Mouse (Mus musculus): ENCODE data around the gene Emg1. TPM values are rescaled to one million over a fixed set of nuclear protein-coding genes. Genes with fewer than 3 reads are reported as not detected.

The Emg1 gene
- polyA plus RNA-seq, 1 experiment from 2014 or later: 253 TPM

DNA sequence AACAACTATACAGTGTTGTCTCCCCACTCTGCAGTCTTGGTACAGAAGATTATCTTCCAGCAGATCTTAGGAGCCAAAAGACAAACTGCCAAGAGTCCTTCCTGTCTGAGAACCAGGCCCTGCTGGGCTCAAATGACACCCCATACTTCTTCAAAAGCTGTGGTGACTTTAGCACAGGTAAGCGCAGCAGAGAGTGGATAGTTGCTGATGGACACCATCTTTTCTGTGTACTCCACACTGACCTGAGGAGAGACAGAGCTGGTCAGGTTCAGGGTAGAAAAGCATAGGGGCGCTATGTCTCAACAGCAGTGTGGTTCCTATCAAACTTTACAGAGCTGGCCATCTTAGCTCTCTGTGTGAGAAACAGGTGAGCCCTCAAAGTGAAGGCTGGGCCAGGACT lies 7.6 kb downstream of the Emg1 start:
- WGBS: 90% methylated on average over 2 of the region's 2 CpGs
- Histone ChIP-seq H3K36me3 (ENCODE audit: control insufficient read depth, insufficient read depth, low read length) (peaks cover 24% of the 10 kb centered on the region), H3K27me3 (ENCODE audit: control insufficient read depth, insufficient read depth, low read length) (no peaks in the 10 kb centered on the region)

DNA sequence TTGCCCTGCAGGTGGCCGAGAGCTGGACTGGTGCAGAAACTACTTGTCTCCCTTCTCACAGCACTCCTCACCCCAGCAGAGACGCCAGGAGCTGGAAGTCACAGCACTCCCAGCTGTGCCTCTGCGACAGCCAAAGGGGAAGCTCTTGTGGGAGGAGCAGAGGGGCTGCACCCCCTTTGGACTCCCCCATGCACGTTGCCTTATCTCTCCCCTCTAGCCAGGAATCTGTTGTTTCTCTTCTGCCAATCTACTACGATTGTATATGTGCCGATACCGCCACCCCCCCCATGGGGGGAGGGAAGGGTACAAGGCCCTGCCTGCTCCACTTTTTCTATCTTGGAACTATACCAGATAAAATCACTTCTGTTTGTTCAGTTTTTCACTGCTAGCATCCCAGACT lies 8.2 kb downstream of the Emg1 start:
- 77% methylated on average over 7 of the region's 7 CpGs for WGBS
- Histone ChIP-seq H3K27me3 (ENCODE audit: control insufficient read depth, insufficient read depth, low read length) (no peaks in the 10 kb centered on the region), H3K4me1 (ENCODE audit: control insufficient read depth, insufficient read depth, low read length) (no peaks in the 10 kb centered on the region), H3K36me3 (ENCODE audit: control insufficient read depth, insufficient read depth, low read length) (peaks cover 24% of the 10 kb centered on the region), H3K4me3 (ENCODE audit: low read depth, low read length) (no peak overlapping the region), H3K9me3 (ENCODE audit: control insufficient read depth, low read length) (no peaks in the 10 kb centered on the region), H3K27ac (replicated peaks; ENCODE audit: low read depth, low read length) (no peak overlapping the region), H3K9ac (ENCODE audit: low read length) (no peak overlapping the region), H3K4me2 (ENCODE audit: low read depth, severe bottlenecking) (no peak overlapping the region)
- ATAC-seq (ENCODE audit: insufficient number of reproducible peaks, low FRiP score, low TSS enrichment, low read depth) (no peak), DNase-seq (ENCODE audit: low spot score) (no peak)

More for the DNA sequence above, 7.6 kb downstream of the Emg1 start:
- Histone ChIP-seq H3K9me3 (ENCODE audit: control insufficient read depth, low read length) (no peaks in the 10 kb centered on the region), H3K4me3 (ENCODE audit: low read depth, low read length) (no peak overlapping the region), H3K9ac (ENCODE audit: low read length) (no peak overlapping the region), H3K4me2 (ENCODE audit: low read depth, severe bottlenecking) (no peak overlapping the region), H3K27ac (replicated peaks; ENCODE audit: low read depth, low read length) (no peak overlapping the region), H3K4me1 (ENCODE audit: control insufficient read depth, insufficient read depth, low read length) (peaks cover 2% of the 10 kb centered on the region; the same call in 1 of the 2 replicates)
- DNase-seq (ENCODE audit: low spot score): no peak
- no peak for ATAC-seq (ENCODE audit: insufficient number of reproducible peaks, low FRiP score, low TSS enrichment, low read depth)

DNA sequence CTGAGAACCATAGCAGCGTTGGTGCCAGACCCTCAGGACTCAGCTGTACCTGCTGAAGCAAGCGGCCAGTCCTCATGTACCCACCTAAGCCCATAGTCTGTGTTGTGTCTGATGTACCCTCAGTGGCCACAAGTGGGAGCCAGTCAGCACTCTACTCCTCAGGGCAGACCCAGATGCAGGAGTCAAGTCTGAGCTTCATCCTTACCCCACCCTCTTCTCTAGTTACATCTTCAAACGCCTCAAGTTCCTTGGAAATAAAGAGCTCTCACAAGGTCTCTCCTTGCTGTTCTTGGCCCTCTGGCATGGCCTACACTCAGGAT lies 9.2 kb downstream of the Emg1 start:
- no peak overlapping the region for H3K4me2 ChIP-seq (ENCODE audit: low read depth, severe bottlenecking)
- 51% methylated on average over 3 of the region's 3 CpGs for WGBS
- H3K4me3 ChIP-seq (ENCODE audit: low read depth, low read length): no peak overlapping the region
- DNase-seq (ENCODE audit: low spot score): peak; percentile 79
- no peaks in the 10 kb centered on the region for H3K4me1 ChIP-seq (ENCODE audit: control insufficient read depth, insufficient read depth, low read length)
- no peak overlapping the region for H3K9ac ChIP-seq (ENCODE audit: low read length)
- peaks cover 22% of the 10 kb centered on the region for H3K36me3 ChIP-seq (ENCODE audit: control insufficient read depth, insufficient read depth, low read length)
- no peak overlapping the region for H3K27ac ChIP-seq (replicated peaks; ENCODE audit: low read depth, low read length)
- peak; percentile 55 for ATAC-seq (ENCODE audit: insufficient number of reproducible peaks, low FRiP score, low TSS enrichment, low read depth)
- H3K9me3 ChIP-seq (ENCODE audit: control insufficient read depth, low read length): no peaks in the 10 kb centered on the region
- no peaks in the 10 kb centered on the region for H3K27me3 ChIP-seq (ENCODE audit: control insufficient read depth, insufficient read depth, low read length)

DNA sequence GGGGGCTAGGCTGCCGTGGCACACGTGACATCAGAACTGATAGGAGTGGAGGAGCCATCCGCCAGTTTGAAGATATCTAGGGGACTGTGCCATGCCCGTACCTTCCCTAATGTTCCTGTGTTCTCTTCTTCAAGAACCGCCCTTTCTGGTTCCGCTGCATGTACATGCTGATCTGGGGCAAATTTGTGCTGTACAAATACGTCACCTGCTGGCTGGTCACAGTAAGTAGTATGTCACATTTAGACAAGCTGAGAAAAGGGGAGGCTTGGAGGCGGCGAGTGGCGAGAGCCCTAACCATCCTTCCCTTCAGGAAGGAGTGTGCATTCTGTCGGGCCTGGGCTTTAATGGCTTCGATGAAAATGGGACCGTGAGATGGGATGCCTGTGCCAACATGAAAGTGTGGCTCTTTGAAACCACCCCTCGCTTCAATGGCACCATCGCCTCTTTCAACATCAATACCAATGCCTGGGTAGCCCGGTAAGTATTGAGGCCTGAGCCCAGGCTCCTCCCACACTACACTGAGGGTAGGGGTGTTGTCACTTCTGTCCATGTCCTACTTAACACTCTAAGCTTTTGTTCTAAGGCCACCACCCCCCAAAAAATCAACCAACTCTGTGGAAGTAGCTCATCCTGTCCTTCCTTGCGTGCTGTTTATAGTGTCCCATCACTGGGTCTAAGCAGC lies 9.7 kb downstream of the Emg1 start:
- Histone ChIP-seq H3K9me3 (ENCODE audit: control insufficient read depth, low read length) (no peaks in the 10 kb centered on the region), H3K4me3 (ENCODE audit: low read depth, low read length) (no peak overlapping the region), H3K27me3 (ENCODE audit: control insufficient read depth, insufficient read depth, low read length) (no peaks in the 10 kb centered on the region), H3K4me2 (ENCODE audit: low read depth, severe bottlenecking) (no peak overlapping the region), H3K4me1 (ENCODE audit: control insufficient read depth, insufficient read depth, low read length) (no peaks in the 10 kb centered on the region), H3K27ac (replicated peaks; ENCODE audit: low read depth, low read length) (no peak overlapping the region), H3K36me3 (ENCODE audit: control insufficient read depth, insufficient read depth, low read length) (peaks cover 22% of the 10 kb centered on the region), H3K9ac (ENCODE audit: low read length) (no peak overlapping the region)
- no peak for DNase-seq (ENCODE audit: low spot score)
- WGBS: 95% methylated on average over 17 of the region's 17 CpGs
- peak; percentile 13; the same call in 1 of the 2 replicates for ATAC-seq (ENCODE audit: insufficient number of reproducible peaks, low FRiP score, low TSS enrichment, low read depth)

DNA sequence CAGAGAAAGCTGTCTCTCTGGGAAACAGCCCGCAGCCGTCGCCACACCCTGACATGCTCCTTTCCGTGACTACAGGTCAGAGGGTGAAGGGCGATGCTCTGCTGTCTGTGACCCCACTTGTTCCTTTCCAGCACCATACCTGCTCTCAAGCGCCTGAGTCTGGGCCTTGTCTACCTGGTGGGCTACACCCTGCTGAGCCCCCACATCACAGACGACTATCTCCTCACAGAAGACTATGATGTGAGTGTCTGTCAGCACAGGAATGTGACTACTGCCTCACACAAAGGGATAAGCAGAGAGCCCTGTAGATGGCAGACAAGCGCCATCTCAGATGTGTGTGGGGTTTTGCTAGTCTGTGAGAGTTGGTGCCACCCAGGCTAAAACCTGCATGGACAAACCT lies 10.6 kb downstream of the Emg1 start:
- WGBS: 83% methylated on average over 8 of the region's 8 CpGs
- Histone ChIP-seq H3K9me3 (ENCODE audit: control insufficient read depth, low read length) (no peaks in the 10 kb centered on the region), H3K9ac (ENCODE audit: low read length) (no peak overlapping the region), H3K4me3 (ENCODE audit: low read depth, low read length) (no peak overlapping the region), H3K4me2 (ENCODE audit: low read depth, severe bottlenecking) (no peak overlapping the region), H3K36me3 (ENCODE audit: control insufficient read depth, insufficient read depth, low read length) (peaks cover 22% of the 10 kb centered on the region), H3K27ac (replicated peaks; ENCODE audit: low read depth, low read length) (no peak overlapping the region), H3K4me1 (ENCODE audit: control insufficient read depth, insufficient read depth, low read length) (no peaks in the 10 kb centered on the region), H3K27me3 (ENCODE audit: control insufficient read depth, insufficient read depth, low read length) (no peaks in the 10 kb centered on the region)
- DNase-seq (ENCODE audit: low spot score): no peak
- ATAC-seq (ENCODE audit: insufficient number of reproducible peaks, low FRiP score, low TSS enrichment, low read depth): no peak

DNA sequence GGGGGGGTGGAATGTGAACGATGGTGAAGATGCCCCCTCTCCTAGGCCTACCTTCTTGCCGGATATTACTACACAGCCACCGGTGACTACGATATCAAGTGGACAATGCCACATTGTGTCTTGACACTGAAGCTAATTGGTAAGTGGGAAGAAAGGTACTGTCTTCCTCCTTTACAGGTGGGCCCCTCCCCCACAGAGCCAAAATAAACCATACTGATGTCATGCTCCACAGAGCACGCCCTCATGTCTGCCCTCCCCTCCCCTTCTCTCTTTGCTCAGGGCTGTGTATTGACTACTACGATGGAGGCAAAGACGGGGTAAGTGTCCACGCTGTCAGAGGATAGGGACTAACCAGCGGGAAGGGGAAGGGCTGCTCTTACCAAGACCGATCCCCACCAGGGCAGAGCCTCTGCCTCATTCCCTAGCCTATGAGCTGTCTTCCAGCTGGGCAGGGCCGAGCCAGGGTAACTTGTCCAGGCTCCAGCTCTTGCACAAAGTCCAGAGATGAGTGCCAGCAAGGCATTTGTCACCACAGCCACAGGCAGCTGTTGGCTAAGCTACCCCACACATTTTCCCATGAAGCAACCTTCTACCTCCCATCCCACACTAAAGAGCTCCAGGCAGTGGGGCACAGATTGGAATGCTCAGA lies 11.9 kb downstream of the Emg1 start:
- H3K27me3 ChIP-seq (ENCODE audit: control insufficient read depth, insufficient read depth, low read length): no peaks in the 10 kb centered on the region
- peaks cover 20% of the 10 kb centered on the region for H3K36me3 ChIP-seq (ENCODE audit: control insufficient read depth, insufficient read depth, low read length)
- ATAC-seq (ENCODE audit: insufficient number of reproducible peaks, low FRiP score, low TSS enrichment, low read depth) (no peak), DNase-seq (ENCODE audit: low spot score) (no peak)
- 85% methylated on average over 11 of the region's 11 CpGs for WGBS
- no peaks in the 10 kb centered on the region for H3K4me1 ChIP-seq (ENCODE audit: control insufficient read depth, insufficient read depth, low read length)
- H3K4me3 ChIP-seq (ENCODE audit: low read depth, low read length): no peak overlapping the region
- H3K9me3 ChIP-seq (ENCODE audit: control insufficient read depth, low read length): no peaks in the 10 kb centered on the region
- H3K9ac ChIP-seq (ENCODE audit: low read length): no peak overlapping the region
- H3K27ac ChIP-seq (replicated peaks; ENCODE audit: low read depth, low read length): no peak overlapping the region
- no peak overlapping the region for H3K4me2 ChIP-seq (ENCODE audit: low read depth, severe bottlenecking)

DNA sequence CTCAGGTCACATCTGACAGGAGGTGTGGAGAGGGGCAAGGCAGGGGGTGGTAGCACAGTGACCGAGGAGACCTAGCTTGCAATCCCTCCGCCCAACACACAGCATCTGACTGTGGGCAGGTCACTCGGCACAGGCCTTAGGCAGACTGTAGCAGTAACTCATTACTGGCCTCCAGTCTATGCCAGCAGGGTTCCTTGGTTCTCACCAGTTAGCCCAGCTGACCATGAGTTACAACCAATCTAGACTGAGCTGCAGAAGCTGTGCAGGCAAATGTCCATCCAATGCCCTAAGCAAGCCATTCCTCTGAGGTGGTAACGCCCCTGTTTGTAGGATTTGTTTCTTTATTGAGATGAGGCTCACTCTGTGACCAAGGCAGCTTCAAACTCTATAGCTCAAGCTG lies 12.6 kb downstream of the Emg1 start:
- H3K27me3 ChIP-seq (ENCODE audit: control insufficient read depth, insufficient read depth, low read length): no peaks in the 10 kb centered on the region
- H3K4me3 ChIP-seq (ENCODE audit: low read depth, low read length): no peak overlapping the region
- no peak for DNase-seq (ENCODE audit: low spot score)
- no peak overlapping the region for H3K27ac ChIP-seq (replicated peaks; ENCODE audit: low read depth, low read length)
- ATAC-seq (ENCODE audit: insufficient number of reproducible peaks, low FRiP score, low TSS enrichment, low read depth): no peak
- no peaks in the 10 kb centered on the region for H3K4me1 ChIP-seq (ENCODE audit: control insufficient read depth, insufficient read depth, low read length)
- H3K9ac ChIP-seq (ENCODE audit: low read length): no peak overlapping the region
- no peak overlapping the region; the same call in 1 of the 2 replicates for H3K4me2 ChIP-seq (ENCODE audit: low read depth, severe bottlenecking)
- WGBS: 84% methylated on average over 4 of the region's 4 CpGs
- peaks cover 14% of the 10 kb centered on the region for H3K36me3 ChIP-seq (ENCODE audit: control insufficient read depth, insufficient read depth, low read length)
- no peaks in the 10 kb centered on the region for H3K9me3 ChIP-seq (ENCODE audit: control insufficient read depth, low read length)

DNA sequence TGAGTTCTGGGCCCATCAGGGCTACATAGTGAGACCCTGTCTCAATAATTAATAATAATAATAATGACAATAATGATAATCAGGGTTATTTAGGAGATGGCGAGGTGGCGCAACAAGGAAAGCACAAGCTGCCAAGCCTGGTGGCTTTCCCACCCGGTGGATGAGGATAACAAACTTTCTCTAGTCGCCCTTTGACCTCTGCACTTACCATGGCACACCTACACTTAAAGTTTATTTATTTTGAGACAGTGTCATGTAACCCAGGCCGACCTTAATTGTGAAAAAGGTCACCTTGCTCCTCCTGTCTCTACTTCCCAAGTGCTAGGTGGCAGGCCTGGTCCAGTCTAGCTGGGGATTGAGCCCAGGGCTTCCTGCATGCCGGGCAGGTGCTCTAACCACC lies 13.2 kb downstream of the Emg1 start:
- no peak overlapping the region for H3K27ac ChIP-seq (replicated peaks; ENCODE audit: low read depth, low read length)
- no peak overlapping the region for H3K9ac ChIP-seq (ENCODE audit: low read length)
- H3K4me3 ChIP-seq (ENCODE audit: low read depth, low read length): no peak overlapping the region
- DNase-seq (ENCODE audit: low spot score) (no peak), ATAC-seq (ENCODE audit: insufficient number of reproducible peaks, low FRiP score, low TSS enrichment, low read depth) (no peak)
- H3K27me3 ChIP-seq (ENCODE audit: control insufficient read depth, insufficient read depth, low read length): no peaks in the 10 kb centered on the region
- H3K4me2 ChIP-seq (ENCODE audit: low read depth, severe bottlenecking): no peak overlapping the region
- WGBS: 84% methylated on average over 6 of the region's 6 CpGs
- no peaks in the 10 kb centered on the region for H3K4me1 ChIP-seq (ENCODE audit: control insufficient read depth, insufficient read depth, low read length)
- peaks cover 9% of the 10 kb centered on the region for H3K36me3 ChIP-seq (ENCODE audit: control insufficient read depth, insufficient read depth, low read length)
- H3K9me3 ChIP-seq (ENCODE audit: control insufficient read depth, low read length): no peaks in the 10 kb centered on the region
